Mouse (Mus musculus) urinary bladder, postnatal 36 days (tissue): ENCODE measurements around the gene Fbll1.

ENCODE experiments used
- DNase-seq, 2 experiments: peaks; one replicate each; pipeline ENCODE4 v3.0.0; 2022; ENCODE audit warnings: low spot score in 2 of 2, mixed read lengths in 1 of 2

The Fbll1 gene

GRCm38 (mm10) chr11:35784002-35784401, 14.7 kb downstream of the Fbll1 start:
- no peak for DNase-seq

- no peak for DNase-seq
Measured at GRCm38 (mm10) chr11:35783038-35783437, 15.6 kb downstream of the Fbll1 start.

GRCm38 (mm10) chr11:35782444-35782843, 16.2 kb downstream of the Fbll1 start:
- DNase-seq: no peak

- no peak for DNase-seq
Measured at GRCm38 (mm10) chr11:35780336-35780735, 18.3 kb downstream of the Fbll1 start.

- no peak for DNase-seq
Measured at GRCm38 (mm10) chr11:35776452-35776851, 22.2 kb downstream of the Fbll1 start.

GRCm38 (mm10) chr11:35775606-35776005, 23.1 kb downstream of the Fbll1 start:
- no peak for DNase-seq

- DNase-seq: no peak
Measured at GRCm38 (mm10) chr11:35770741-35771504, 27.8 kb downstream of the Fbll1 start.

GRCm38 (mm10) chr11:35769746-35770437, 28.8 kb downstream of the Fbll1 start:
- DNase-seq: peak in 1 of 2 experiments; percentile 78

- DNase-seq: peak; percentile 91 to 97
Measured at GRCm38 (mm10) chr11:35769188-35769745, 29.4 kb downstream of the Fbll1 start, which contains the start of gene Pank3. TSS of gene Pank3 (plus strand) at chr11:35769484.

- no peak for DNase-seq
Measured at GRCm38 (mm10) chr11:35766845-35767244, 31.8 kb downstream of the Fbll1 start.

- no peak for DNase-seq
Measured at GRCm38 (mm10) chr11:35760627-35761003, 38.1 kb downstream of the Fbll1 start.

GRCm38 (mm10) chr11:35760001-35760626, 38.6 kb downstream of the Fbll1 start:
- DNase-seq: no peak

- no peak for DNase-seq
Measured at GRCm38 (mm10) chr11:35756411-35757303, 42.0 kb downstream of the Fbll1 start.

GRCm38 (mm10) chr11:35755546-35755945, 43.1 kb downstream of the Fbll1 start:
- no peak for DNase-seq

GRCm38 (mm10) chr11:35754906-35755418, 43.7 kb downstream of the Fbll1 start:
- no peak for DNase-seq

GRCm38 (mm10) chr11:35750578-35750977, 48.1 kb downstream of the Fbll1 start:
- peak; percentile 79 to 89 for DNase-seq
